ENCODE assay signal across 9 mouse cellular contexts in genomic region chr13:51170215-51170614, GRCm38 (mm10). TPM values are rescaled to one million over a fixed set of nuclear protein-coding genes. Genes with fewer than 3 reads are reported as not detected.
DNase-seq lines count a peak whose midpoint lies in the region; ATAC-seq and TF ChIP-seq lines count a peak whose summit lies in the region.
"Had no signal": no experiment of that assay in that cellular context is flagged by ENCODE, and none has a peak within 500 bp of the region (broad histone marks: within the 10 kb centered on the region; RNA-seq: fewer than 3 reads in every experiment).

No protein-coding gene starts in this region.

- 38% methylated on average over 11 of the region's 11 CpGs for WGBS in hindbrain, embryonic 10.5 days
- 17% methylated on average over 11 of the region's 11 CpGs for WGBS in lung, adult 2 months

- H3K4me3 ChIP-seq in hindbrain, embryonic 10.5 days: peak overlapping the region; percentile 61
- H3K4me3 ChIP-seq in lung, adult 2 months (replicated peaks; ENCODE audit: extremely low read depth, low read depth, low read length): no peak overlapping the region

- H3K4me1 ChIP-seq in hindbrain, embryonic 10.5 days (replicated peaks): peaks cover 18% of the 10 kb centered on the region
- peaks cover 2% of the 10 kb centered on the region; the same call in 1 of the 2 replicates for H3K4me1 ChIP-seq in lung, adult 2 months (ENCODE audit: control insufficient read depth, insufficient read depth, low read length)

- peaks cover 42% of the 10 kb centered on the region for H3K27me3 ChIP-seq in hindbrain, embryonic 10.5 days (ENCODE audit: insufficient read depth, poor library complexity, severe bottlenecking)

- TF ChIP-seq CTCF in lung, adult 2 months (IDR thresholded peaks at IDR 0.05; ENCODE audit: insufficient read depth, low read length): no peak

- no peak for ATAC-seq in erythroblast, adult 5-6 weeks (replicated peaks; ENCODE audit: low FRiP score, poor library complexity, severe bottlenecking)

- H3K36me3 ChIP-seq in hindbrain, embryonic 10.5 days: no peaks in the 10 kb centered on the region
- H3K36me3 ChIP-seq: G1E had no signal

- no peaks in the 10 kb centered on the region for H3K9me3 ChIP-seq in hindbrain, embryonic 10.5 days

- H3K27ac ChIP-seq in hindbrain, embryonic 10.5 days: no peak overlapping the region

- no peak for TF ChIP-seq POLR2A in lung, adult 2 months (IDR thresholded peaks at IDR 0.05; ENCODE audit: borderline replicate concordance, extremely low read depth, low read depth, low read length)

- DNase-seq in ovary, postnatal 36 days (ENCODE audit: low spot score): peak; percentile 39
- DNase-seq in ovary, postnatal 10 days (ENCODE audit: low spot score): no peak
- no peak for DNase-seq in hindbrain, embryonic 10.5 days (ENCODE audit: low spot score)
- peak; percentile 11 for DNase-seq in lung, adult 2 months
- peak; percentile 78 for DNase-seq in testis, postnatal 14 days (ENCODE audit: low spot score)
- DNase-seq in embryo, embryonic 9.5 days (ENCODE audit: extremely low spot score): no peak
- DNase-seq in right cerebral cortex, postnatal 14 days: no peak

RNA-seq across cellular contexts. Expression of gene Nxnl2, which starts 0.6 kb away (rescaled TPM):
- 0.30 and 0.73 TPM in 2 replicates for polyA plus RNA-seq in hindbrain, embryonic 10.5 days (2016; fragmentation: Nextera tagmentation; extraction: Ambion mirVana)
- 0.79 and 1.0 TPM in 2 replicates for polyA plus RNA-seq in lung, adult 2 months (2012; rRNA removed)
- total RNA-seq in erythroblast, adult 5-6 weeks (2015; ENCODE audit: low replicate concordance): not detected in 2 replicates
- not detected in 2 replicates for total RNA-seq in erythroblast, adult 5-6 weeks (2017; ENCODE audit: low replicate concordance)
- polyA plus RNA-seq: G1E had no signal

Comparison
In these comparisons a context has a peak if more than half of its experiments do, and no peak if none do; other contexts are left out.
1. DNase-seq: peak in ovary, postnatal 36 days (single experiment), lung, adult 2 months (single experiment) and testis, postnatal 14 days (single experiment); none in ovary, postnatal 10 days (single experiment), hindbrain, embryonic 10.5 days (single experiment), embryo, embryonic 9.5 days (single experiment) and right cerebral cortex, postnatal 14 days (single experiment).